Mouse (Mus musculus): ENCODE measurements around the gene Ermard.
"Not testable (repeated sequence)": the region's sequence is repeated elsewhere in the genome, so short reads cannot be mapped to it uniquely, and the experiment has no call there.

DNA sequence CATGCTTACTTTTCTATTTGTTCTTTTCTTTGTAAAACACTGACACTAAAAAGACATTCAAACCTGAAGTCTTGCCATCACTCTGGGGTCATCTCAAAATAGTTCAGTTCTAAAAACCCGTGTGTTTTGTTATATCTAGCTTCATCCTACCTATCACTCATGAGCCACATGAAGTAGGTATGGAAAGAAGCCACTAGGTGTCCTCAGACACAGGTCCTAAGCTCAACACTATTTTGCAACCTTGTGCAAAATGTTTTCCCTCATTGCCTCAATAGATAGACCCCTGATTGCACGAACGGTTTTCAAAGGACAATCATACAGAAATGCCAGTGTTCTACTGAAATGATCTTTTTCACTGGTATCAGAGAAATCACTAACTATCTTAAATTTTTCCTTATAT, 31.9 kb upstream of the Ermard start:
- not testable (repeated sequence) for TF ChIP-seq POLR2A (IDR thresholded peaks at IDR 0.05; ENCODE audit: borderline replicate concordance, low read depth, low read length); CTCF (IDR thresholded peaks at IDR 0.05; ENCODE audit: low read depth, low read length)

Data from bone marrow macrophage, adult 2 months (primary cell).